Mouse (Mus musculus) left cerebral cortex, adult 9 months (tissue): ENCODE measurements around the gene Tenm2.
A peak's percentile ranks its signal among the peaks of the same experiment; 100 is the strongest.

Source experiments
- DNase-seq, 2 experiments: peaks; one replicate each; pipeline ENCODE4 v3.0.0; 2022; ENCODE audit warnings: low spot score in 2 of 2

Gene Tenm2

GRCm38 (mm10) chr11:36484466-36485069 lies 751.2 kb downstream of the Tenm2 start:
- DNase-seq = peak in 1 of 2 experiments; percentile 45

GRCm38 (mm10) chr11:36482136-36482535 lies 753.6 kb downstream of the Tenm2 start:
- no peak for DNase-seq

- no peak for DNase-seq
Observed at GRCm38 (mm10) chr11:36481524-36481923, 754.2 kb downstream of the Tenm2 start.

DNA sequence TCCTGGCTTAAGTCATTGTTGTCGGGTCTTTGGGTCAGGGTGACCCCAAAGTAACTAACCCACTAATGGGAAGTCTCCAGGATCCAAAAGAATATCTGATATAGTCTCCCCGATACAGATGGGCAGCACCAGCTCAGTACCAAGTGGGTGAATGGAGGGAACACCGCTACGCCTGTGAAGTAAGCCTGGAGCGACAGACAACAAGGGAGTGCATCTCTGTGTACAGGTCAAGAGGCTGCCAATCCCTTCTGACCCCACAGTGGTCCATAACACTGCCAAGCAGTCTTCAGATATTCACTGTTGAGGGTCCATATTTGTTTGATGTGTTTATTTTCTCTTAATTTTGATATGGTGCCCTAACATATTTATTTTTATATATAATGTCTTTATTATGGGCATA lies 754.7 kb downstream of the Tenm2 start:
- no peak for DNase-seq

DNA sequence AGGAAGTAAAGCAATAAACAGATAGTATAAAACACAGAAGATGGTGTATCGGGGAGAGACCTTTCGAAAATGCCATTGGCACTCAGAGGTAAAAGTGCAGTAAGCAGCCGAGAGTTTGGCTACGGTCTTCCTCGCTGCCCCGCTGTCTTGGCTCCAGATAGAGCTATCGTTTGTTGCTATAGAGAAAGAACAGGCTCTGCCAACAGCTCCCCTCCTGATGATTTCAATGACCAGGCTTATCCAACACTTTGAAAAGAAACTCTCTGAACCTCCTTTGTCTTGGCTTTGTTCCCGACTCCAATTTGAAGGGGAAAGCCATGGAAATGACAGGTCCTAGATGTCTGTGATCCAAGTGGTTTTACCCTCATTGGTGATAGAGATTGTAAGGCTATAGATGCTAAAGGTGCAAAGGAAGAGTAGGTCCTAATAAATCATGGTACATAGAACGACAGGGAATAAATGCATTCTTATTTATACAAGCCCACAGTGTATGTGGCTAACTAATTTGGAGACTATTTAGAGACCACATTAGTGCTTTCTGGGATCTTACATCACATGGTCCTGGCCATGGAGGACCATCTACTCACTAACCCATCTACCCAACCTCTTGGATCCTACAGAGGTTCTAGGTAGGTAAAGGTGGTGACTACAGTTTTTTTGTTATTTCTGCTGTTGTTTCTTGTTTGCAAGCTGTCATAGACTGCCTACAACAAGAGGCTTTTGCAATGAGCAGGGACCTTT lies 765.8 kb downstream of the Tenm2 start:
- no peak for DNase-seq

DNA sequence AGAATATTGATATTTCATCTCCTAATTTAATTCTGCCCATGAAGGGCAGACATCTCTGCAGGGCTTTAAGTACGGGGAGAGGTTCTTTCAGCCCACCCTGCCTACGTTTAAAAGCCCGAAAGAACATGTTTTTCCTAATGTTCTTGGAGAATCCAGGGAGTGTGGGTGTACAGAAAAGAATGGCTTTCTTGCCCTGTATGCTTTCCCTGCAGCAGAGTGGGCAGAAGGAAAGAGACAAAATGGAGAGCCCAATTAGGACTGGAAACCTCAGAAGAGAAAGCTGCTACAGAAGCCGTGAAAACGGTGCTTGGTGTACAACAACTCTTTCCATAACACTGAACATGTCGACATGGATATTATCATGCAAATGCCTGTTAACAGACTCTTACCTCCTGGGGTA lies 777.3 kb downstream of the Tenm2 start:
- DNase-seq = no peak

DNA sequence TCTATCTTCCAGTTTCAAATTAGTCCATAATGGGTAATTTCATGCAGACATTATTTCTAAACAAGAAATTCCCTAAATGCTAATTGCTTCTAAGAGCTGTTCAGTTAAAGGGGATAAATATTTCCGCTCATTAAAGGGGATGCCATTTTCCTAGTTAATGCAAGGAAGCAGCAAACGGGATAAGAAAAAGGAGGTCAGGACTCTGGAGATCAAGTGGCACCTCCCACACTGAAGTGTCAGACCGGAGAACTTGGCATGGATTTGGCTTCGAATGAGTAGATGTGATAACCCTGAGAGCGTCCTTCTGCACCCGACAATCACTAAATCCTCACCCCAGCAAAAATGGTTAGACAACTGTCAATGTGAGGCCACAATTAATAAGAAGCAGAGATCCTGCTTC lies 781.7 kb downstream of the Tenm2 start:
- DNase-seq = no peak

DNA sequence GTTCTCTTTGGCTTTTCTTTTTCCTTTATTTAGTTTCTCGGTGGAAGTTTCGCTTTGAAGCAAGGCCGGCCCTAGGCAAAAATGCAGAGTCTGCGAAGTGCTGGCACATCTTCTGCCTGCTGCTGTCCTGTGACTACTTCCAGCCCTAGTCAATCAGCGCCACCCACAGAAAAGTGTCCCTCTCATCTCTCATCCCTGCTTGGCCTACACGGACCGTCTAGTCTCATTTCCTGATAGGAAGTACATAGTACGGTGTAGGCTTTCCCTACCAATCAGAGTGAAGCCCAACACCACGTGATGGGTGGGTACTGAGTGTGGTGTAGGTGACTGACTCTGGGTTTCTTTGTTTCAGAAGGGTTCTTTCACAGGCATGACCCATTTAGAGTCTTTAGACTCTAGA lies 783.3 kb downstream of the Tenm2 start:
- DNase-seq = no peak

DNA sequence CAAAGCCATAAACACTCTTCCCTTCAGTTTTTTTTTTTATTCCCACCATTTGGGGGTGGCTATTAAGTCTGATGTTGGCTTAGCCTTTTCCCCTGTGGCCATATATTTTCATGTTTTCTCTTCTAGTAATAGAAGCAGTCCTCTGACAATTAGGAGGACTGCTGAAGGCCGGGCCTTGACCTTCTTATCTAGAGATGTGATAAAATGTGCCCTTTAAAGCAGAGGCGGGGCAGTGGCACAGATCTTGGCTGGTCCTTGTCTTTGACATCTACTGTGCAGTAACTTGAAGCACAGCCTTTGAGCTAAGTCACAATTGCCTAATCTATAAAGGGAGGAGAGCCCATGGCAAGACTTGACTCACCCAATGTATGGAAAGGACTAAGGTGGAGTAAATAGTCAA lies 789.4 kb downstream of the Tenm2 start:
- no peak for DNase-seq

- DNase-seq = no peak
Observed at GRCm38 (mm10) chr11:36443821-36444220, 791.9 kb downstream of the Tenm2 start.

DNA sequence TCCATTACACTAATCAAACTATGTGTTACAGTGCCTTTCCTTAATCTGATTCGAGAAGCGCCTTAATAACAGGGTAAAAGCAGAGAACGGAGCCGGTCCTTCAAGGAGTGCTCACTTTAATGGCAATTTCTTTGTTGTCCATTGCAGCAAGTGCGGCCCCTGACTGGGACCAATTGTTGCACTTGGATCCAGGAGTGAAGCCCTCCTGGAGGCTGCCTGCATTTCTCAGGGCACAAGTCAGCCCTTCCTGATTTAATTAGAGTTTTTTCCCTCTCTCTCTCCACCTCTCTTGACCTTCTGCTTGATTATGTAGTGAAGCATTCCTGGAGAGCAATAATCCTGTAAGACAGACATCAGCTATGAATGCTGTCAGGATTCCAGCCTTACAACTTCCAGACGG lies 794.0 kb downstream of the Tenm2 start:
- DNase-seq = no peak

GRCm38 (mm10) chr11:36436251-36436650 lies 799.5 kb downstream of the Tenm2 start:
- no peak for DNase-seq

GRCm38 (mm10) chr11:36428947-36429346 lies 806.8 kb downstream of the Tenm2 start:
- no peak for DNase-seq

- DNase-seq = no peak
Observed at GRCm38 (mm10) chr11:36424959-36425358, 810.8 kb downstream of the Tenm2 start.

DNA sequence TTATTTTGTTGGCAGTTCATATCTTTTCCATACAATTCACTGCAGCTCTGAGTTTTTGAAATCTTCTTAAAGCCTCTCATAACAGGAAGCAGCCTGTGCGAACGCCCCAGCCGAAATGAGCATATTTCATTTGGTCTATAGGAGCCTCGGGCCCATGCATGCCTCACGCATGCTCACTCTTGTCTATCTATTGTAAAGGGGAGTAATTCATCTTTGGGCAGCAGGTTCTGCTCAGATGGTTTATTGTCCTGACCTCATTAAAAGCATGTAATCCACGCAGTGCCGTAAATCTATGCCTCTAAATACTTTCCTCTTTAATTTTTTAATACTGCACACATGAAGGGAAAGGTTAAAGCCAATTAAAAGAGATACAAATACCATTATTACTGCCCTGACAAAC lies 815.7 kb downstream of the Tenm2 start:
- no peak for DNase-seq

- DNase-seq = no peak
Observed at GRCm38 (mm10) chr11:36415244-36415643, 820.5 kb downstream of the Tenm2 start.

- no peak for DNase-seq
Observed at GRCm38 (mm10) chr11:36410881-36411280, 824.9 kb downstream of the Tenm2 start.

DNA sequence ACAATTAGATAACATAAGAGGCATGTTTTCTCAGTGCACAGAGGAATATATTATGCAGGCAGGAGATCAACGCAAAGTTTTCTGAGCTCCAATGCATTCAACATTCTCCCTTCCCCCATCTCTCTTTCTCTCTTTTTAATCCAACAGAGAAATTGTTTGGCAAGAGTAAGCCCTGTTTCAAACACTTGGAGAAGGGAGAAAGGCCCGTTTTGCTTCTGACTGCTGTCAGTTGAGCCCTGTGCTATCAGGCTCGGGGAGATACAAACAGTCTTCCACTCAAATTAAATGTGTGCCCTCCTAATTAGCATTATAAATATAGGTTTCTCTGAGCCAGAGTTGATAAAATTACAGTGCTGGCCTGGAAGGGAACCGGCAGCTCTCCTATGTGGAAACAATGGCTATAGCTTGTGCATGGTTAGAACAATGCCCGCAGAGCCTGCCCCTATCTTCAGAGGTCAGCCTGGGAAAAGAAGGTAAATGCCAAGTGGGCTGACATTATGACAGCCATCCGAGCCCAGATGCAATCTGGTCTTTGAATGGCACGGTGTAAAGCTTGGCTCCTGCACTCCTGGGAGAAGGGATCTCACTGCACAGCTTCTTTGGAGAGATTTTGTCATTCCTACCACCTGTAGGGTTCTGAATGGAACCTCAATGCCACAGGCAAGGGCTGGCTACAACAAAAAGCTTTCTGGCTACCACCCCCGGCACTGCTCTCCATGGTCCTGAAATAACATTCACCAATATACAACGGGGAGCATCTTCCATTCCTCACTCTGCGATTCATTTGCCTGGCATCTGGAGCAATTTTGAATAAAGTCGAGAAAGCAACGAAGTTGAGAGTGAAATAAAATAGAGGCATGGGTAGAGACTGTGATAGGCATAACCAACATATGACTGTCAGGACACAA lies 839.7 kb downstream of the Tenm2 start:
- DNase-seq = no peak

DNA sequence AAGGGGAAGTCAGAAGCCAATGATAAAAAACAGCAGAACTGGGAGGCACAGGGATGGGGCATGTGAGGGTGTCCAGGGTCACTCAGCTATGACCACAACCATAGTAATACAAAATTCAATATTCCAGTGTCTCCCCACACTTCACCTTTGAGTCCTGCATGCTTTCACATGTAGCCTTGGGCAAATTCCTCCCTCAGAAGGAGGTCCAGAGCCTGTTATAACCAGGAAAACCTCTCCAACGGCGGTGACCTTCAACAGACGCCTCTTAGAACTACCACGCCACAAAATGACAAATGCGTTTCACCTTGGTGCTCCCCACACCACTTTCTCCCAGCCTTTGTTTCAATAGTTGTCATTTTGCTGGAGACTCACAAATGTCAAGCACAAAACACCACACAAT lies 851.1 kb downstream of the Tenm2 start:
- no peak for DNase-seq

GRCm38 (mm10) chr11:36371814-36372213 lies 864.0 kb downstream of the Tenm2 start:
- no peak for DNase-seq

DNA sequence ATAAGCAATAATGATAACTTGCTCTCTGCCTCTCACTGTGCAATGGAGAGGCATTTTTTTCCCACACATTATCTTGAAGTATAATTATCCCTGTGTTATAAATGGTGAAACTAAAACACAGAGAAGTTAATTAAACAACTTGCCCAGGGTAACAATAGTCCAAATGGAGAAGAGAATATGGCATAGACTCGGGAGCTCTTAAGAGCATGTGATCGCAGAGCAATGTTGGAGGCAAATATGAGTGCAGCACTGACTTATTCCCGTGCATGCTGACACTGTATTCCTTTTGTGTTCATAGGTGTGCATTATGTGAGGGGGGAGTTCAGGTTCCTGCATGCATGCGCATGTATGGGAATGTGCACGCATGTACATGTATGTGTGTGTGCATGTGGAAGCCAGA lies 870.7 kb downstream of the Tenm2 start:
- no peak for DNase-seq

GRCm38 (mm10) chr11:36364441-36364840 lies 871.3 kb downstream of the Tenm2 start:
- no peak for DNase-seq

- no peak for DNase-seq
Observed at GRCm38 (mm10) chr11:36362514-36362913, 873.2 kb downstream of the Tenm2 start.
